Mouse (Mus musculus) myocyte (in vitro differentiated cells): ENCODE results near the gene Tpm4.

Source experiments
- E2F4 ChIP-seq: IDR thresholded peaks from one replicate; pipeline ENCODE4 v1.6.1; 2011; ENCODE audit warnings: mild to moderate bottlenecking, control low read depth, moderate library complexity; ENCODE audit not compliant: insufficient read depth
- MAX ChIP-seq: IDR thresholded peaks from one replicate; pipeline ENCODE4 v1.6.1; 2011; ENCODE audit warnings: low read depth, mild to moderate bottlenecking, control low read depth
- MYOD1 ChIP-seq, 3 experiments: IDR thresholded peaks; one replicate each; pipeline ENCODE4 v1.6.1; 2011; ENCODE audit warnings: control low read depth in 2 of 3, low read depth in 2 of 3, mild to moderate bottlenecking in 2 of 3, moderate library complexity in 1 of 3; ENCODE audit not compliant: insufficient read length in 2 of 3, control insufficient read depth in 1 of 3
- MYOG ChIP-seq, 3 experiments: IDR thresholded peaks; one replicate each; pipeline ENCODE4 v1.6.1; 2011; ENCODE audit warnings: control low read depth in 2 of 3, low read depth in 2 of 3, mild to moderate bottlenecking in 2 of 3; ENCODE audit not compliant: insufficient read length in 2 of 3, control insufficient read depth in 1 of 3, insufficient read depth in 1 of 3
- POLR2A ChIP-seq: IDR thresholded peaks from one replicate; pipeline ENCODE4 v1.6.1; 2011; ENCODE audit warnings: low read depth, mild to moderate bottlenecking, control low read depth, moderate library complexity; ENCODE audit not compliant: insufficient read length
- POLR2AphosphoS2 ChIP-seq: IDR thresholded peaks from one replicate; pipeline ENCODE4 v1.6.1; 2011; ENCODE audit warnings: low read depth, control low read depth; ENCODE audit not compliant: insufficient read length
- SRF ChIP-seq: IDR thresholded peaks from one replicate; pipeline ENCODE4 v1.6.1; 2011; ENCODE audit warnings: low read depth; ENCODE audit not compliant: control insufficient read depth, insufficient read length
- TCF12 ChIP-seq: IDR thresholded peaks from one replicate; pipeline ENCODE4 v1.6.1; 2011; ENCODE audit warnings: mild to moderate bottlenecking, control low read depth; ENCODE audit not compliant: poor library complexity, insufficient read depth, severe bottlenecking
- TCF3 ChIP-seq: IDR thresholded peaks from one replicate; pipeline ENCODE4 v1.6.1; 2011; ENCODE audit warnings: low read depth, control low read depth; ENCODE audit not compliant: insufficient read length
- USF1 ChIP-seq: IDR thresholded peaks from one replicate; pipeline ENCODE4 v1.6.1; 2011; ENCODE audit warnings: low read depth, mild to moderate bottlenecking, control low read depth, moderate library complexity

DNA sequence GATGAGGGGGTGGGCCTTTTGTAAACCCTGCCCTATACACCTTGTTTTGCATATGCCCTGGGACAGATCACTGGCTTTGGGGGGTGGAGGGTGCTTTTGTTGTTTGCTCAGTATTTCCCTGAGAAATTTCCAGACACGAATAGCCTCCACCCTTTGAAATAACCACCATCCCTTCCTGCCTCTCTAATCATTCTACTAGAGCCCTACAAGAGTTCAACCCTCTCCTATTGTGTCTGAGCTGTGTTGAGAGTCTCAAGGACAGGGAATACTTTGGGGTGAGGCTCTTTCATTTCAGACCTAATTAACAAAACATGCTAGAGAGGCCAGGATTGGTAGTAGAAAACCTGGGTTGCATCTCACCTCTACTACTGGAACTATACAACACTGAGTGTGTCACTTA is 14.3 kb downstream of the Tpm4 start:
- TF ChIP-seq POLR2A (no peak), TCF3 (no peak), USF1 (no peak), E2F4 (no peak), MAX (no peak), MYOG (IDR thresholded peaks at IDR 0.05; ENCODE audit: control insufficient read depth in 1 of 3, insufficient read depth in 1 of 3, insufficient read length in 2 of 3, low read depth in 2 of 3) (no peak), SRF (no peak), TCF12 (no peak), MYOD1 (IDR thresholded peaks at IDR 0.05; ENCODE audit: control insufficient read depth in 1 of 3, insufficient read length in 2 of 3, low read depth in 2 of 3) (no peak), POLR2AphosphoS2 (no peak)
